Mouse (Mus musculus): ENCODE measurements around the gene 1700020D05Rik.

Gene 1700020D05Rik

GRCm38 (mm10) chr19:5455037-5455436 is 48.5 kb downstream of the 1700020D05Rik start:
- no peak for DNase-seq (ENCODE audit: low read depth, low spot score)

Data from mesoderm, embryonic 11.5 days (tissue).